Mouse (Mus musculus): ENCODE measurements at regions not wholly inside any gene's neighbourhood (a gene's known extent, or its start where the extent isn't known, plus 50 kb on each side); places are given as distances from the start of the nearest gene placed in this dataset.

DNA sequence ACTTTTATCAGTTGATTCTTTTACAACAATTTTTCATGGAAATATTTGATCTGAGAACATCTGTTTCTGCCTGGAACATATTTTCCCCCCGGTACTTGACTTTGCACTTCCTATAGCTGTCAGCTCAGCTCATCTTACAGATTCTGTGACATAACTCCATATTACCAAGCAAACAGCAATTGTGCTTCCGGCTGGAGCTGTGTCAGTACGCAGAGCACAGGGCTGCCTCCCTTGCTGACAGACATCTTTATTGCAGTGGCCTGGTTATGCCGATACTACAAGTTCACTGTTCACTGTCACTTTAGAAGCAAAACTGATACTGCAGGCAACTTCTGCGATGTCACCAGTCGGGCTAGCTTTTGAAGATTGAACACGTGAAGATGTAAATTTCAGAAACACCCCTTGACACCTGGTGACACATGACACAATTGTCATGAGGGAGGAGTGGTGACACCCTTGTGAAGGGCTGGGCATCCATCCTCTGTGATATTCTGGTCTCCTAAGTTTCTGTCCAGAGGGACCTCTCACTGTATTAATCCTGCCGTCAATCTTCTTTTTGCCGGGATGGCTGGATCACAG, 81.0 kb upstream of the Glrp1 start:
- TF ChIP-seq EP300 (optimal IDR thresholded peaks at IDR 0.05): no peak
- no peak for TF ChIP-seq CTCF (IDR thresholded peaks at IDR 0.05; ENCODE audit: low read depth)
